Mouse (Mus musculus): ENCODE results near the gene Il18r1. TPM values are rescaled to one million over a fixed set of nuclear protein-coding genes. Genes with fewer than 3 reads are reported as not detected.

The Il18r1 gene
- total and polyA plus RNA-seq, 3 experiments = 0.86 to 1.9 (median 1.1) TPM

DNA sequence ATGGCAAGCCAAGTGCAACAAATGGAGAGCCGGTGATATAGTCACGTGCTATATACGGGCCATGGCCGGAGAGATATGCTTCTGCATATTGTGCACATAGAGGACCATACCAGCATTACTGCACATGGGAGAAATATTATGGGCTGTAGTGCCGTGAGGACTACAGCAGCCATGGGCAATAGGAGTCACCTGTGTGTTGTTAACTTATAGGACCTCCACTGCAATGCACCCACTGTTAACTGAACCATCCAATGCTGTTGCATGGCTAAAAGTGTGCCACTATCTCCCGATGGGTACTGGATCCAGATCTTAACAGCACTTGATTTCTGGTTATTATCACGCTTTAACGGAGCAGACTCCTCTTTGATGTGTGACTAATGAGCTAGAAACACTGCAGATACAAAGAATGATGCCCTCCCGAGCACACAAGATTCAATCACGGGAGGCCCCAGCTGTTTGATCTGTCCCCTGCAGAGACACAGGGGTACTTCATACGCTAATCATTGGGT lies 81.8 kb downstream of the Il18r1 start:
- H3K27ac ChIP-seq = no peak overlapping the region
- H3K36me3 ChIP-seq (ENCODE audit: control insufficient read depth, insufficient read depth, low read length) = no peaks in the 10 kb centered on the region
- H3K27me3 ChIP-seq (ENCODE audit: control insufficient read depth, insufficient read depth, low read length) = 0 out of 2 replicates have a peak, but pooled peaks cover 2% of the 10 kb centered on the region
- 81% methylated on average over 11 of the region's 11 CpGs for WGBS
- TF ChIP-seq CTCF (IDR thresholded peaks at IDR 0.05) (no peak), EP300 (IDR thresholded peaks at IDR 0.05; ENCODE audit: insufficient read depth, low read depth, low read length) (no peak), POLR2A (IDR thresholded peaks at IDR 0.05; ENCODE audit: insufficient read depth, low read depth, low read length) (no peak)
- H3K9ac ChIP-seq (ENCODE audit: low read depth, low read length) = no peak overlapping the region
- no peaks in the 10 kb centered on the region for H3K79me2 ChIP-seq (replicated peaks; ENCODE audit: control insufficient read depth, insufficient read depth, low read length)
- H3K4me1 ChIP-seq (ENCODE audit: control insufficient read depth, insufficient read depth, low read length) = no peaks in the 10 kb centered on the region
- DNase-seq = no peak
- no peak overlapping the region for H3K4me3 ChIP-seq
- intact Hi-C loops (cut with DNase I) = no loop called here

DNA sequence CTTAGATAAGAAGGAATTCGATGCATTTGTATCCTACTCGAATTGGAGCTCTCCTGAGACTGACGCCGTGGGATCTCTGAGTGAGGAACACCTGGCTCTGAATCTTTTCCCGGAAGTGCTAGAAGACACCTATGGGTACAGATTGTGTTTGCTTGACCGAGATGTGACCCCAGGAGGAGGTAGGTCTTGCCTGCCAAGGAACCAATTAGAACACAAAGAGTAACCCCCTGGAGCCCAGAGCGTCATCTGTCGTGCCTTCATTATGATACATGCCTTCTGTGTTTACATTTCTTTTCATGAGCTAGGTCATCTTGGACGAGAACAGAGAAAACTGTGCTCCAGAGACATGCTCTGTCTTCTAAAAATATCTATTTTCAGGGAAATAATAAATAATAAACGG lies 82.4 kb downstream of the Il18r1 start:
- Histone ChIP-seq H3K4me3 (no peak overlapping the region), H3K4me1 (ENCODE audit: control insufficient read depth, insufficient read depth, low read length) (no peaks in the 10 kb centered on the region), H3K79me2 (replicated peaks; ENCODE audit: control insufficient read depth, insufficient read depth, low read length) (no peaks in the 10 kb centered on the region), H3K27me3 (ENCODE audit: control insufficient read depth, insufficient read depth, low read length) (0 out of 2 replicates have a peak, but pooled peaks cover 2% of the 10 kb centered on the region), H3K27ac (no peak overlapping the region), H3K9ac (ENCODE audit: low read depth, low read length) (no peak overlapping the region), H3K36me3 (ENCODE audit: control insufficient read depth, insufficient read depth, low read length) (no peaks in the 10 kb centered on the region)
- intact Hi-C loops (cut with DNase I) = no loop called here
- WGBS = 60% methylated on average over 10 of the region's 10 CpGs
- no peak for TF ChIP-seq CTCF (IDR thresholded peaks at IDR 0.05)
- no peak for TF ChIP-seq EP300 (IDR thresholded peaks at IDR 0.05; ENCODE audit: insufficient read depth, low read depth, low read length)
- TF ChIP-seq POLR2A (IDR thresholded peaks at IDR 0.05; ENCODE audit: insufficient read depth, low read depth, low read length) = no peak
- DNase-seq = no peak

Other genes with a start within 250 kb of the Il18r1 start
- gene Il1r1, start 240.5 kb upstream of the Il18r1 start, total RNA-seq (2021) = 1 to 10 TPM; 5.5 to 6.1 TPM
- 4.8 and 6.1 TPM in 2 replicates for gene Il1r1, start 240.5 kb upstream of the Il18r1 start, polyA plus RNA-seq (2012; rRNA removed)
- gene Il1rl2, start 140.9 kb upstream of the Il18r1 start, total RNA-seq (2021) = 1 to 10 TPM in 1 of 2 experiments, under 1 TPM in 1; 0.84 to 1.1 TPM
- 1.5 and 2.3 TPM in 2 replicates for gene Il1rl2, start 140.9 kb upstream of the Il18r1 start, polyA plus RNA-seq (2012; rRNA removed)
- 1 to 10 TPM; 1.1 to 1.8 TPM for gene Il1rl1, start 36.0 kb upstream of the Il18r1 start, total RNA-seq (2021)
- gene Il1rl1, start 36.0 kb upstream of the Il18r1 start, polyA plus RNA-seq (2012; rRNA removed) = 0.35 and 0.67 TPM in 2 replicates
- under 1 TPM in 1 of 2 experiments, not detected in 1; 0.16 TPM for gene Il18rap, start 49.8 kb downstream of the Il18r1 start, total RNA-seq (2021)
- 0.29 and 0.41 TPM in 2 replicates for gene Il18rap, start 49.8 kb downstream of the Il18r1 start, polyA plus RNA-seq (2012; rRNA removed)
- under 1 TPM in 1 of 2 experiments, not detected in 1; 0.05 TPM for gene Slc9a4, start 114.5 kb downstream of the Il18r1 start, total RNA-seq (2021)
- 0.18 TPM in 1 of 2 replicates, not detected in the other for gene Slc9a4, start 114.5 kb downstream of the Il18r1 start, polyA plus RNA-seq (2012; rRNA removed)
- 1 to 10 TPM; 1.3 to 1.4 TPM for gene Slc9a2, start 215.0 kb downstream of the Il18r1 start, total RNA-seq (2021)
- gene Slc9a2, start 215.0 kb downstream of the Il18r1 start, polyA plus RNA-seq (2012; rRNA removed) = 3.2 and 4.2 TPM in 2 replicates